Mouse (Mus musculus) erythroblast, embryonic 14.5 days (primary cell): ENCODE data around the gene Dpyd.

Source experiments
- GATA1 ChIP-seq: IDR thresholded peaks from 2 replicates; pipeline ENCODE4 v1.6.1; 2012; ENCODE audit warnings: low read length, inconsistent platforms, mixed read lengths
- TAL1 ChIP-seq: IDR thresholded peaks from 3 replicates; pipeline ENCODE4 v1.6.1; 2012; ENCODE audit warnings: low read length, inconsistent platforms, mixed read lengths

DNA sequence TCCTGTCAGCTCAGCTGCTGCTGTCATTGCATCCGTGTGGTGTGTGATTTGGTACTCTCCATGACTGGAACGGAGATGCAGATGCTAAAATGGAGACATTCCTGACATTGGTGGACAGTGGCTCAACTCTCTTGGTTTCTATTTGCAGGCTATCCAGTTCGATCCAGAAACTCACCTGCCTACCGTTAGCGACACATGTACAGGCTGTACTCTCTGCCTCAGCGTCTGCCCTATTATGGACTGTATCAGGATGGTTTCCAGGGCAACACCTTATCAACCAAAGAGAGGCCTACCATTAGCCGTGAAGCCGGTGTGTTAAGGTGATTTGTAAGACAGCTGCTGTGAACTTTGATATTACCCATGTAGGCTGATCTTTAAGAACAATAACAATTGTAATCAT, 869.4 kb downstream of the Dpyd start:
- TF ChIP-seq GATA1 = no peak
- no peak for TF ChIP-seq TAL1
